Mouse (Mus musculus) lung, embryonic 15.5 days (tissue): ENCODE results near the gene Lzts2. TPM values are rescaled to one million over a fixed set of nuclear protein-coding genes. Genes with fewer than 3 reads are reported as not detected.

Source experiments
- ATAC-seq: fragments of 200-750 bp; cut with Nextera tagmentation; 2 replicates; pipeline ENCODE4 v1.8.0; 2017; ENCODE audit warnings: moderate number of reproducible peaks, borderline replicate concordance; ENCODE audit not compliant: low FRiP score, low TSS enrichment; ENCODE audit errors: extremely low read depth
- H3K27ac ChIP-seq: fragments of 300-500 bp; sonication (generic); 2 replicates; pipeline ENCODE4 v1.5.1; 2015; ENCODE audit warnings: moderate library complexity, mild to moderate bottlenecking, inconsistent platforms
- H3K27me3 ChIP-seq: fragments of 300-500 bp; sonication (generic); 2 replicates; pipeline ENCODE4 v1.6.1; 2015; ENCODE audit warnings: inconsistent platforms
- H3K36me3 ChIP-seq: fragments of 300-500 bp; sonication (generic); 2 replicates; pipeline ENCODE4 v1.6.1; 2015; ENCODE audit warnings: inconsistent platforms
- H3K4me1 ChIP-seq: fragments of 300-500 bp; sonication (generic); 2 replicates; pipeline ENCODE4 v1.6.1; 2015; ENCODE audit warnings: inconsistent platforms
- H3K4me2 ChIP-seq: fragments of 300-500 bp; sonication (generic); 2 replicates; pipeline ENCODE4 v1.6.1; 2015; ENCODE audit warnings: inconsistent platforms, mild to moderate bottlenecking, moderate library complexity
- H3K4me3 ChIP-seq: fragments of 300-500 bp; sonication (generic); 2 replicates; pipeline ENCODE4 v1.5.1; 2015; ENCODE audit warnings: mild to moderate bottlenecking, inconsistent platforms
- H3K9ac ChIP-seq: fragments of 300-500 bp; sonication (generic); 2 replicates; pipeline ENCODE4 v1.6.1; 2015; ENCODE audit warnings: inconsistent platforms
- H3K9me3 ChIP-seq: fragments of 300-500 bp; sonication (generic); 2 replicates; pipeline ENCODE4 v1.6.1; 2016; ENCODE audit warnings: inconsistent platforms
- WGBS: fragments of 180-500 bp; shearing (Covaris S2); methylation state at CpG from one replicate; pipeline ENCODE4 v1.1.7; 2015; 5-methylcytosine and 5-hydroxymethylcytosine counted together
- polyA plus RNA-seq: library from polyadenylated mRNA; unstranded; fragments of >200 nt; fragmentation: Nextera tagmentation; extraction: Ambion mirVana; gene quantifications from 2 replicates; pipeline ENCODE4 v1.2.1, GENCODE M21; 2015

Lzts2 gene
- polyA plus RNA-seq, 1 experiment from 2014 or later = 75.9 TPM

GRCm38 (mm10) chr19:44988321-44988720 is 25.9 kb upstream of the Lzts2 start:
- no peak overlapping the region for H3K27ac ChIP-seq
- peaks cover 40% of the 10 kb centered on the region for H3K4me1 ChIP-seq
- 21% methylated on average over 9 of the region's 9 CpGs for WGBS
- H3K27me3 ChIP-seq = no peaks in the 10 kb centered on the region
- no peak for ATAC-seq
- peak overlapping the region; percentile 64 for H3K4me3 ChIP-seq
- H3K9me3 ChIP-seq = no peaks in the 10 kb centered on the region
- H3K9ac ChIP-seq = no peak overlapping the region; the same call in 1 of the 2 replicates
- H3K36me3 ChIP-seq = no peaks in the 10 kb centered on the region
- peak overlapping the region; percentile 100 for H3K4me2 ChIP-seq

GRCm38 (mm10) chr19:44988831-44989566 is 25.2 kb upstream of the Lzts2 start, which contains the start of gene Sema4g:
Gene Sema4g, plus strand, starts transcription at chr19:44989101.
- Histone ChIP-seq H3K9ac (peak within 1 kb of the TSS; percentile 71), H3K27me3 (no peaks in the 10 kb centered on the region), H3K4me2 (peak within 1 kb of the TSS; percentile 100), H3K36me3 (no peaks in the 10 kb centered on the region), H3K4me1 (peaks cover 40% of the 10 kb centered on the region), H3K27ac (no peak within 1 kb of the TSS), H3K9me3 (no peaks in the 10 kb centered on the region), H3K4me3 (peak within 1 kb of the TSS; percentile 64)
- peak; percentile 66; the same call in 1 of the 2 replicates for ATAC-seq
- WGBS = under 1% methylated on average over 54 of the region's 58 CpGs

- no peaks in the 10 kb centered on the region for H3K9me3 ChIP-seq
- H3K9ac ChIP-seq = peak overlapping the region; percentile 71
- WGBS = 8% methylated on average over 22 of the region's 22 CpGs
- peak overlapping the region; percentile 100 for H3K4me2 ChIP-seq
- no peaks in the 10 kb centered on the region for H3K36me3 ChIP-seq
- H3K27me3 ChIP-seq = no peaks in the 10 kb centered on the region
- H3K4me3 ChIP-seq = peak overlapping the region; percentile 64
- no peak for ATAC-seq
- no peak overlapping the region for H3K27ac ChIP-seq
- peaks cover 40% of the 10 kb centered on the region for H3K4me1 ChIP-seq
These were observed 24.4 kb upstream of the Lzts2 start for GRCm38 (mm10) chr19:44989567-44990495.

DNA sequence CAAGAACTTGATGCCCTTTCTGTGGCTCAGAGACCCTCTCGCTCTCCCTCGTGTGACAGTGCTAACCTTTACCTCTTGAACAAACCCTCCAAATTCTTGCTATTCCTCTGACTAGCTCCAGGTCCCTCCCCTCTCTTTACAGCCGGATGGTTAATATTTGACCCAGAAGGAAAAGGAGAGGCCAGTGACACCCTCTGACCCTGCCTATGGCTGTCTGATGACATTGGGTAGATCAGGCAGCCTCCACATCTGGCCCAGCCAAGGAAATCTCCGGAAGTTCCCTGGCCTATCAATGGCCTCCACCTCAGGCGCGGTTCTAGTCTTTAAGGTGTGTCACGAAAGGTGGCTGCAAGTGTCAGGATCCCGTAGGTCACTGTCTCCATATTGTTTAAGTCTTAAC is 23.2 kb upstream of the Lzts2 start:
- Histone ChIP-seq H3K9me3 (no peaks in the 10 kb centered on the region), H3K4me1 (peaks cover 40% of the 10 kb centered on the region), H3K27ac (no peak overlapping the region), H3K27me3 (no peaks in the 10 kb centered on the region), H3K36me3 (no peaks in the 10 kb centered on the region), H3K4me3 (no peak overlapping the region), H3K4me2 (peak overlapping the region; percentile 22; the same call in 1 of the 2 replicates), H3K9ac (no peak overlapping the region)
- ATAC-seq = no peak
- 60% methylated on average over 8 of the region's 8 CpGs for WGBS

DNA sequence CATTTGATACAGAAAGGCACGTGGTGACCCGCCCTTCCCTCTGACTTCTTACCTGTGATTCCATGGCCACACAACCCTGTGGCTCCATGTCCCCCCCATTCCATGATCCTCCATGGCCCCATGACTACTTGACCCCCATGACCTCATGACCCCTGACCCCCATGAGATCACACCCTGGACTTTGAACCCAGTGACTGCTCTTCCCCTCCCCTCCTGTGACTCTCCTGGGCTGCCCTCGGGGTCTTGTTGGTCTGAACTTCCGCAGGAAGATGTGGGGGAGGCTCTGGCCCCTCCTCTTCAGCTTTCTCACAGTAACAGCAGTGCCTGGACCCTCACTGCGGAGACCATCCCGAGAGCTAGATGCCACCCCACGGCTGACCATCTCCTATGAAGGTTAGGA is 22.0 kb upstream of the Lzts2 start:
- Histone ChIP-seq H3K27ac (no peak overlapping the region), H3K27me3 (no peaks in the 10 kb centered on the region), H3K36me3 (no peaks in the 10 kb centered on the region), H3K9ac (no peak overlapping the region), H3K4me1 (peaks cover 40% of the 10 kb centered on the region), H3K9me3 (no peaks in the 10 kb centered on the region), H3K4me2 (no peak overlapping the region), H3K4me3 (no peak overlapping the region)
- ATAC-seq = no peak
- WGBS = 37% methylated on average over 7 of the region's 7 CpGs

DNA sequence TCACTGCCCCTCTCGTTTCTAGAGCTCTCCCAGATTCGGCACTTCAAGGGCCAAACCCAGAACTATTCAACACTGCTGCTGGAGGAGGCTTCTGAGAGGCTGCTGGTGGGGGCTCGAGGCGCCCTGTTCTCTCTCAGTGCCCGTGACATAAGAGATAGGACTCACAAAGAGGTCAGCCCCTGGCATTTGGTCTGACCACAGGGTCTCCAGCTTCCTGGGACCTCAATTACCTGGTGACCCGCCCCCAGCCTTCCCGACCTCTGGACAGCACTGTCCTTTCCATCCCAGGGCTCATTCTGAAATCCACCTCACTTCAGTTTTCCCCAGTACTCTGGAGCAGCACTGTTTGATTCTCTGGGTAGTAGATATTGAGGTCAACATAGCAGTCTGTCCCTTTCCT is 21.5 kb upstream of the Lzts2 start:
- 42% methylated on average over 7 of the region's 7 CpGs for WGBS
- peaks cover 40% of the 10 kb centered on the region for H3K4me1 ChIP-seq
- H3K36me3 ChIP-seq = no peaks in the 10 kb centered on the region

GRCm38 (mm10) chr19:44997786-44998185 is 16.4 kb upstream of the Lzts2 start:
- WGBS = 78% methylated on average over 11 of the region's 11 CpGs
- Histone ChIP-seq H3K9me3 (no peaks in the 10 kb centered on the region), H3K9ac (no peak overlapping the region), H3K27ac (no peak overlapping the region), H3K4me2 (no peak overlapping the region), H3K27me3 (no peaks in the 10 kb centered on the region), H3K4me3 (no peak overlapping the region), H3K4me1 (no peaks in the 10 kb centered on the region), H3K36me3 (0 out of 2 replicates have a peak, but pooled peaks cover 3% of the 10 kb centered on the region)
- no peak for ATAC-seq

More for the DNA sequence above, 21.5 kb upstream of the Lzts2 start:
- H3K4me3 ChIP-seq = no peak overlapping the region
- no peak for ATAC-seq
- no peak overlapping the region for H3K4me2 ChIP-seq
- no peak overlapping the region for H3K27ac ChIP-seq
- H3K27me3 ChIP-seq = no peaks in the 10 kb centered on the region
- H3K9ac ChIP-seq = no peak overlapping the region
- no peaks in the 10 kb centered on the region for H3K9me3 ChIP-seq

DNA sequence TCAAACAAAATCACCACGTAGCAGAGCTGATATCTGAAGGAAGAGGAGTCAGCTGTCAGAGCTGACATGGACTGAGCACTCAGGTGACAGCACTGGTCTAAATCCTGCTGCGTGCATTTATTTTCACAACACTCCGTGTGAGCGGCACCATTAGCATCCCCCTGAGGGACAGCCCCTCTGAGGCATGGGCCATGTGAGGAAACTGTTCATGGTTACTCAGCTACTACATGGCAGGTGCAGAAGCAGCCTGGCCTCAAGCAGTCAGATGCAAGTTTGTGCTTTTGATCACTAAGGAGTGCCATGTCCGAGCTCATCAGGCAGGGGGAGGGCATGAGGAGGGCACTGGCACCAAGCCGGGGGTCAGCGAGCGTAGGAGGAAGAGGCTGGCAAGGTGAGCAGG is 14.6 kb upstream of the Lzts2 start:
- Histone ChIP-seq H3K9ac (no peak overlapping the region), H3K9me3 (no peaks in the 10 kb centered on the region), H3K27ac (no peak overlapping the region), H3K4me2 (no peak overlapping the region), H3K36me3 (peaks cover 13% of the 10 kb centered on the region; the same call in 1 of the 2 replicates), H3K4me1 (no peaks in the 10 kb centered on the region), H3K4me3 (no peak overlapping the region), H3K27me3 (no peaks in the 10 kb centered on the region)
- no peak for ATAC-seq
- 80% methylated on average over 8 of the region's 8 CpGs for WGBS

- Histone ChIP-seq H3K4me1 (peaks cover 14% of the 10 kb centered on the region), H3K4me3 (no peak overlapping the region), H3K9me3 (no peaks in the 10 kb centered on the region), H3K4me2 (no peak overlapping the region), H3K36me3 (peaks cover 13% of the 10 kb centered on the region; the same call in 1 of the 2 replicates), H3K27me3 (no peaks in the 10 kb centered on the region), H3K27ac (no peak overlapping the region), H3K9ac (no peak overlapping the region)
- 56% methylated on average over 3 of the region's 3 CpGs for WGBS
- ATAC-seq = no peak
These were observed 11.9 kb upstream of the Lzts2 start for GRCm38 (mm10) chr19:45002301-45002700.

- no peak for ATAC-seq
- H3K27ac ChIP-seq = no peak overlapping the region
- H3K36me3 ChIP-seq = peaks cover 14% of the 10 kb centered on the region; the same call in 1 of the 2 replicates
- H3K9me3 ChIP-seq = no peaks in the 10 kb centered on the region
- H3K4me3 ChIP-seq = no peak overlapping the region
- no peaks in the 10 kb centered on the region for H3K27me3 ChIP-seq
- H3K4me2 ChIP-seq = no peak overlapping the region
- H3K9ac ChIP-seq = no peak overlapping the region
- WGBS = 83% methylated on average over 7 of the region's 7 CpGs
- peaks cover 26% of the 10 kb centered on the region for H3K4me1 ChIP-seq
These were observed 10.3 kb upstream of the Lzts2 start for GRCm38 (mm10) chr19:45003740-45004516.

GRCm38 (mm10) chr19:45005444-45005843 is 8.8 kb upstream of the Lzts2 start, which contains the start of gene Twnk:
Gene Twnk, plus strand, starts transcription at chr19:45005663.
- Histone ChIP-seq H3K4me3 (peak within 1 kb of the TSS; percentile 92), H3K9me3 (no peaks in the 10 kb centered on the region), H3K27me3 (no peaks in the 10 kb centered on the region), H3K4me2 (peak within 1 kb of the TSS; percentile 93), H3K36me3 (peaks cover 25% of the 10 kb centered on the region), H3K4me1 (peaks cover 26% of the 10 kb centered on the region), H3K9ac (peak within 1 kb of the TSS; percentile 75), H3K27ac (peak within 1 kb of the TSS; percentile 82)
- ATAC-seq = no peak
- WGBS = 10% methylated on average over 16 of the region's 16 CpGs
